Mouse (Mus musculus): ENCODE data around the gene Mindy1. TPM values are rescaled to one million over a fixed set of nuclear protein-coding genes. Genes with fewer than 3 reads are reported as not detected.

Mindy1 gene
- total RNA-seq (2015), result 30.9 and 33.2 TPM in 2 replicates
- 22.7 and 23.6 TPM in 2 replicates for total RNA-seq (2017)

GRCm38 (mm10) chr3:95281216-95282126 lies at the start of gene Mindy1, which contains the start of gene Prune1:
Mindy1 (plus strand) TSS chr3:95281345.
Prune1 (minus strand) TSS chr3:95282076.
- peak; percentile 75 for ATAC-seq (replicated peaks; ENCODE audit: poor library complexity)

DNA sequence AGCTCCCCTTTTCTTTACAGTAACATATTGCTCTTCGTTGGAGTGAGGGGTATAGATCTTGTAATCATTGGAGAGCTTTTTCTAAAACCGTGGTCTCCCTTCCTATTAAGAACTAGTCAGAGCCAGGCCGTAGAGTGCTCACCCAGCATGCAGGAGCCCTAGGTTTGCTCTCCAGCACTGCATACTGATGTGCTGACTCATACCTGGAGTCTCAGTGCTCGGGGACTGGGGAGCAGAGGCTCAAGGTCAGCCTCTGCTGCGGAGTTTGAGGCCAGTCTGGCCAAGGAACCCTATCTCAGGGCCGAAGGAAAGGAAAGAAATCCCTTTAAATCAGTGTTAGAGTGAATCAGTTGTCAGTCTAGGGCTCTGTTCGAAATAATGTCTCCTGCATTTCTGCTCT lies 48.4 kb upstream of the Mindy1 start:
- no peak for ATAC-seq (replicated peaks; ENCODE audit: poor library complexity)

GRCm38 (mm10) chr3:95233303-95233980 lies 47.7 kb upstream of the Mindy1 start:
- no peak for ATAC-seq (replicated peaks; ENCODE audit: poor library complexity)

DNA sequence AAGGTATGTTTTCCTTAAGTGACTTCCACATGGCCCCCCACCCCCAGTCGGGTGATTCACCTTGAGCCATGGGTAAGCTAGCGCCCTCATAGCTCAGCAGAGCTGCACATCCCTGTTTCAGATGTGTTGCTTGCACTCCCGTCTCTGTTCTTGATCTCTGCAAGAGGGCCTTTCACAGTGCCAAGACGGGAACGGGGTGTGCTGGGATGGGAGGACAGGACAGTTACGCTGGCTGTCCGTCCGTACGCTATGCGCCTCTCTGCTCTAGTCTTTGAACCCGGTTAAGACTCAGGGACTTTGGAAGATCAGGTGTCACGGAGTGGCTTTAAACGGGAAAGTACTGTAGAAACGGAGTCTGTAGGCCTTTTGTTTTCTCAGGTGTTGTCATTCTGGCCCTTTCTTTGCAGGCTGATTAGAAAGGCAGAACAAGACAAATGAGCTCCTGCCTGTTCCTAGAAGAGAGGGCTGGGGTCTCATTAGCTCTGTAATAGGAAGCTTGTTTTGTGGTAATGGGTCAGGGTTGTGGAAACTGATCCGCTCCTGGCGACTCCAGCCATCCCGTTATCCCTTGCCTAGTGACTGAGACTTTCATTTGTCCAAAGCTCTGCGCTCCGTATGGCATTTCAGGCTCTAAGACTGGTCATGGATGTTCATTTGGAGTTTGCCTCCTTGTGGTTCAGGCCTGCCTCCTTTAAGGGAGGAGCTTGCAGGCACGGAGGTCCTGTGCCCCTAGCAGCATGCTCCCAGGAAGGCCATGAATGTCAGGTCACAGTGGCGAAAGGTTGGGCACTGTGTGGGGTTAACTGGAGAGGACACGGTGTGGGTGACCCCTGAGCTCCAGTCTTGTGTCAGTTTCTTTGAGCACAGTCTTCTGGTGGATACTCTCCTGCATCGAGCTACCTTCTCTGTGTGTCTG lies 45.5 kb upstream of the Mindy1 start:
- no peak for ATAC-seq (replicated peaks; ENCODE audit: poor library complexity)

DNA sequence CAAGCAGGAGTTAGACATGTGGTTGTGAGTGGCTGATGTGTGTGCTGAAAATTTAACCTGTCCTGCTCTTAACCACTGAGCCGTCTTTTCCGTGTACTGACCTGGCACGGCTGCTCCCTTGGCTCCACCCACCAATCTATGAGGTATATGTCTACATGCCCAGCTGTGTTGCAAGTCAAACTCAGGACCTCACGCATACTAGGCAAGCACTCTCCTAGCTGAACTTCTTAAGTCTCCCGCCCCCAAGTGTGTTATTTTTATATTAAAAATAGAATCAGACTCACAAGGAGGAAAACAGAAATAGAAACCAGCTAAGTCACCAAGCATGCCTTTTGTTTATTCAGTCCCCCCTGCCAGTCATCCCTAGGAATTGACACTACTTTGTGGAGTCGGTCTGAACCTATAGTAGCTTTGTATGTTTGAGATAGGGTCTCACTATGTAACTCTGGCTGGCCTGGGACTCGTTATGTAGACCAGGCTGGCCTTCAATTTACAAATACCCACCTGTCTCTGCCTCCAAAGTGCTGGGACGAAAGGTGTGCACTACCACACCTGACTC lies 43.5 kb upstream of the Mindy1 start:
- ATAC-seq (replicated peaks; ENCODE audit: poor library complexity), result no peak

GRCm38 (mm10) chr3:95239022-95239421 lies 42.1 kb upstream of the Mindy1 start:
- peak; percentile 26; the same call in 1 of the 2 replicates for ATAC-seq (replicated peaks; ENCODE audit: poor library complexity)

- no peak for ATAC-seq (replicated peaks; ENCODE audit: poor library complexity)
Measured at GRCm38 (mm10) chr3:95239971-95240370, 41.2 kb upstream of the Mindy1 start.

DNA sequence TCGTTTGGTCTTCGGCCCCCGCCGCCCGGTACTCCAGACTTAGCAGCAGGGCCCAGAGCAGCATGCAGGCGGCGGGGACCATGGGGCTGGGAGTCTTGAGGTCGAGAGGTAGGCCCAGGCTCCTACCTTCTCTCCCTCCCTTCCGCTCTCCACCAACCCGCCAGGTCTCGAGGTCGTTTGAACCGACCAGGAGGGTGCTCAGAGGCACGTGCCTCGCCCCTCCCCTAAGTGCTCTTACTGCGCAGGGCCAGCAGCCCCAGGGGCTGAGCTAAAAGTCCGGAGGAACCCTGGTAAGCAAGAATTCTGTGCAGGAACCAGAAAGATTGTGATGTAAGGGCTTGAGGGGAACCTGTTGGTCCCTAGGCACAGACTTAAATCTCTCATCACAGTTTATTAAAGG lies 40.2 kb upstream of the Mindy1 start:
- 0 out of 2 replicates have a peak, but pooled peaks have one; percentile 27 for ATAC-seq (replicated peaks; ENCODE audit: poor library complexity)

- no peak for ATAC-seq (replicated peaks; ENCODE audit: poor library complexity)
Measured at GRCm38 (mm10) chr3:95241498-95241897, 39.6 kb upstream of the Mindy1 start, which contains the start of gene Gm128. Gm128 (minus strand) TSS chr3:95241598.

GRCm38 (mm10) chr3:95243086-95243485 lies 38.1 kb upstream of the Mindy1 start:
- no peak for ATAC-seq (replicated peaks; ENCODE audit: poor library complexity)

DNA sequence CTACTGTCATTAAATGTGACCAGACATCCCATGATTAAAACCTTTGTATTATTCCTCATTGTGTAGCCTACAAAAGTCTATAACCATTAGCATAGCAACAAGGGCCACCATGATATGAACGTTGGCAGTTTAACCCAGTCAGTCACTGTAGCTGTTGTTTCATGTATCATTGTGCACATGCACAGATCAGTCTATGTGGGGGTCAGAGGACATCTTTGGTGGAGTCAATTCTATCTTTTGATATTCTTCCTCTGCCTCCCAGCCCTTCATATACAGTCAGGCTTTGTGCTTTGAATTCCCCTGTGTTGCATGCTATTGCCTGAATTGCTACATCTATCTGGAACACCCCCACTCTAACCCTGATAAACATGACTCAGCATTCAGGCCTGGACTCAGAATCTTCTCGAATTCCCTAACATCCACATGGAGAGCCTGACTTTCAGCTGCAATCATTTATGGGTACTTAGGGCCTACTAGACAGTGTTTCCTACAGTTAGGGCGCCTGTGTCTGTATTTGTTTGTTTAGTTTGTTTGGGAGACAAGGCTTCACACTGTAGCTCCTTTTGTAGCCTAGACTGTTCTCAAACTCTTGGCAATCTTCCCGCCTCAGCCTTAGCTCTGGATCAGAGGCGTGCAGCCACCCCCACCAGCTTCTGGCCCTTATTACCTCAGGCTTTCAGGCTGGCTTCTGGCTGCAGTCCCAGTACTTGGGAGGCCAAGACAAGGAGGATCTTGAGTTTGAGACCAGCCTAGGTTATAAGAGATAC lies 34.5 kb upstream of the Mindy1 start:
- peak; percentile 89 for ATAC-seq (replicated peaks; ENCODE audit: poor library complexity)

DNA sequence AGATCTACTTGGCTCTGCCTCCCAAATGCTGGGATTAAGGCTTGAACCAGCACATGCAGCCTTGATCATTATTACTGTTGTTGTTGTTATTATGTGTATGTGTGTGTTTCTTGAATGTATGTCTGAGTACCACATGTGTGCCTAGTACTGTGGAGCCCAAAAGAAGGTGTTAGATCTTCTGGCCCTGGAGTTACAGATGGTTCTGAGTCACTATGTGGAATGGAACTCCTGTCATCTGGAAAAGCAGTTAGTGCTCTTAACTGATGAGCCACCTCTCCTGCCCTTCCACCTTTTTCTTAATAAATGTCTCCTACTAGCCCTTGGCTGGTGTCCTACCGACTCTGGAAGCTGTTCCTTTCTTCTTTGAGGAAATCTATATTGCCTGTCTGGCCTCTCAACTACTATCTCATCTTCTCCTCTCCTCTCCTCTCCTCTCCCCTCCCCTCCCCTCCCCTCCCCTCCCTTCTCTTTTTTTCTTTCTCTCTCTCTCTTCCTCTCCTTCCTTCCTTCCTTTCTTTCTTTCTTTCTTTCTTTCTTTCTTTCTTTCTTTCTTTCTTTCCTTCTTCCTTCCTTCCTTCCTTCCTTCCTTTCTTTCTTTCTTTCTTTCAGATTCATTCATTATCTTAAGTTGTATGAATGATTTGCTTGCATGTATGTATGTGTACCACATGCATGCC lies 33.3 kb upstream of the Mindy1 start:
- no peak for ATAC-seq (replicated peaks; ENCODE audit: poor library complexity)

DNA sequence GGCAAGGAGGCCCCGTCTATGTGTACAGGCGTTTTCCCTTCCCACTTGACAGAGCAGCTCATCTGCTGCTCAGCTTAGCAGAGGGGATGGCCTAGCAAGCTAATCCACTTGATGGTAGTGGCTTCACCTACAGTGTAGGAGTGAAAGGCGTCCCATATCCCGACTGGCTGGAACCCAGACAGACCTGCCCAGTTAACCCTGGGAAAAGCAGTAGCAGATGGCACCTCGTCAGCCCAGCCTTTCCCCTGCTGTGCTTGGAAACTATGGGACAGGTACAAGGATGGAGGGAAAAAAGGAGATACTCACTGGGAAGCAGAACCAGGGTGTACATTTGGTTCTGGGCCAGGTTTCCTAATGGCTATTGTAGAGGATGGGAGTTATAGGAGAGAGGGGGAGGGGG lies 30.8 kb upstream of the Mindy1 start:
- no peak for ATAC-seq (replicated peaks; ENCODE audit: poor library complexity)

- no peak for ATAC-seq (replicated peaks; ENCODE audit: poor library complexity)
Measured at GRCm38 (mm10) chr3:95250783-95251424, 30.2 kb upstream of the Mindy1 start, which contains the start of gene Bnipl. Bnipl (minus strand) TSS chr3:95251193.

- no peak for ATAC-seq (replicated peaks; ENCODE audit: poor library complexity)
Measured at GRCm38 (mm10) chr3:95256931-95257330, 24.2 kb upstream of the Mindy1 start.

- ATAC-seq (replicated peaks; ENCODE audit: poor library complexity), result no peak
Measured at GRCm38 (mm10) chr3:95261975-95262374, 19.2 kb upstream of the Mindy1 start.

DNA sequence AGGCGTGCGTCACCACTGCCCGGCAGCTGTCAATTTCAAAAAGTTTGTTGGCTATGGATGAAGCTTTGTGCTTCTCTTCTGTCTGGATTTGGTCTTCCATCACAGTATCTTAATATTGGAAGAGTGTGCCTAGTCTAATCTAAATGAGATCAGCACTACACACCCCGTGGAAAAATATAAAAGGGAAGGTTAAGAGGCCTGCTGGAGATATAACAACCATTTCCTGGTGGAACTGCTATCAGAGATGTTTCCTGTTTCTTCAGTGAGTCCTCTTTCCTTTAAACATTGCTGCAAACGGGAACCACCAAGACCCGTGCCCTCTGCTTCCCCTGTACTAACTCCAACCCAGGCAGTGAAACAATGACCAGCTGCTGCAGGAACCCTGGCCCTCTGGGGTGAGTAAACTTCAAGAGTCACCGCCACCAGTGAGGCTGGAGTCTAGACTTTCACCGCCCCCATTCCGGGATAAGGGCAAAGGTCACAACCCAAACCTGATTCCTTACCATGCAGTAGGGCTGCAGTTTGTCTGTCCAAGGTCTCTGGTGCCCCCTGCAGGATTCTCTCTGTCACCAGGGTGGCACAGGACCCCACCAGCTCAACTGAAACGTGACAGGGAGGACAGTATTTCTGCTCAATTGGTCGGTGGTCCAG lies 17.9 kb upstream of the Mindy1 start:
- ATAC-seq (replicated peaks; ENCODE audit: poor library complexity), result peak; percentile 98

DNA sequence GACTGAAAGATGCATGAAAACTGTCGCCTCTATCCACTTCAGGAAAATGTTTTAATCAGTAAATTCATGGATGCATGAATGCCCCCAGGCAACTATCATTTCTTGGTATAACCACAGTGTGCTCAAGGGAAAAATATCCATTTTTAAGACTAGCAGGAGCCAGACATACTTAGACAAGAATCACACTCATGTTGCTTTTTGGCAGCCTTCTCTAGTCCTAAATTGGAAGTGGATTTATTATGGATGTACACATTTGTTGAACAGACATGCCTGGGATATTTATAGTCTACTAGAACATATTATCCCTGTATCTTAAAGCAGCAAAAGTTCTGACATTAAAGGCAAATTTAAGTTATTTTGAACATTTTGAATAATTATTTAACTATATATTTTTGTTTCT lies 16.4 kb upstream of the Mindy1 start:
- ATAC-seq (replicated peaks; ENCODE audit: poor library complexity), result no peak
